Mouse (Mus musculus) bone marrow, adult 2 months (tissue): ENCODE measurements around the gene Spata9.

ENCODE experiments used
- CTCF ChIP-seq: fragments of 200-500 bp; IDR thresholded peaks from 2 replicates; pipeline ENCODE4 v1.5.1; 2011; ENCODE audit warnings: low read length, control low read depth; ENCODE audit not compliant: control insufficient read depth, insufficient read depth
- POLR2A ChIP-seq: fragments of 200-500 bp; IDR thresholded peaks from 2 replicates; pipeline ENCODE4 v1.6.1; 2011; ENCODE audit warnings: low read depth, mild to moderate bottlenecking, control low read depth, low read length, borderline replicate concordance; ENCODE audit not compliant: control insufficient read depth

GRCm38 (mm10) chr13:75974481-75974880 is 7.5 kb downstream of the Spata9 start:
- no peak for TF ChIP-seq CTCF
- TF ChIP-seq POLR2A, result no peak
